Mouse (Mus musculus): ENCODE results near the gene Ttc37.

The Ttc37 gene

GRCm38 (mm10) chr13:76098493-76099303 is at the start of gene Ttc37, which contains the start of gene Arsk:
Gene Ttc37 (plus strand): TSS chr13:76098734.
Gene Arsk (minus strand): TSS chr13:76098660.
- peak; percentile 98 for DNase-seq (ENCODE audit: low read depth)

- peak; percentile 76 for DNase-seq (ENCODE audit: low read depth)
These were observed 42.9 kb upstream of the Ttc37 start for GRCm38 (mm10) chr13:76055391-76056232.

- peak; percentile 70 for DNase-seq (ENCODE audit: low read depth)
These were observed 42.2 kb upstream of the Ttc37 start for GRCm38 (mm10) chr13:76056261-76056724.

- no peak for DNase-seq (ENCODE audit: low read depth)
These were observed 41.7 kb upstream of the Ttc37 start, which contains the start of gene Gpr150 for GRCm38 (mm10) chr13:76056896-76057266. Gene Gpr150 (minus strand): TSS chr13:76056996.

GRCm38 (mm10) chr13:76057267-76058069 is 41.1 kb upstream of the Ttc37 start:
- DNase-seq (ENCODE audit: low read depth) = no peak

- DNase-seq (ENCODE audit: low read depth) = no peak
These were observed 38.9 kb upstream of the Ttc37 start for GRCm38 (mm10) chr13:76059591-76059990.

DNA sequence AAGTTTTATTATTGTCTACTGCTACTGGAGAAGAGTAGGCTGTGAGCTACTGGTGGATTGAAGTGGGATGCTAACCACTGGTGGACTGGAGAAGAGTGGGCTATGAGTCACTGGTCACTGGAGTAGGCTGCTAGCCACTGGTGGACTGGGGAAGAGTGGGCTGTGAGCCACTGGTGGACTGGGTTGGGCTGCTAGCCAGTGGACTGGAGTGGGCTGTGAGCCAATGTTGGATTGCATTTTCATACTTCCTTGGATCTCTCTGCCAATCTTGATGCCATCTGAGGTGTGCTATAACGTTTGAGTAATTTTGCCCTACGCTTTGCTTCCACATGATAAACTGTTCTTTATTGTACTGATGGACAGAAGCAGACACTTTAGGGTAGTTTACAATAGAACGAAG is 36.4 kb upstream of the Ttc37 start:
- no peak for DNase-seq (ENCODE audit: low read depth)

- no peak for DNase-seq (ENCODE audit: low read depth)
These were observed 36.0 kb upstream of the Ttc37 start for GRCm38 (mm10) chr13:76062569-76062968.

- no peak for DNase-seq (ENCODE audit: low read depth)
These were observed 35.0 kb upstream of the Ttc37 start for GRCm38 (mm10) chr13:76063548-76063947.

DNA sequence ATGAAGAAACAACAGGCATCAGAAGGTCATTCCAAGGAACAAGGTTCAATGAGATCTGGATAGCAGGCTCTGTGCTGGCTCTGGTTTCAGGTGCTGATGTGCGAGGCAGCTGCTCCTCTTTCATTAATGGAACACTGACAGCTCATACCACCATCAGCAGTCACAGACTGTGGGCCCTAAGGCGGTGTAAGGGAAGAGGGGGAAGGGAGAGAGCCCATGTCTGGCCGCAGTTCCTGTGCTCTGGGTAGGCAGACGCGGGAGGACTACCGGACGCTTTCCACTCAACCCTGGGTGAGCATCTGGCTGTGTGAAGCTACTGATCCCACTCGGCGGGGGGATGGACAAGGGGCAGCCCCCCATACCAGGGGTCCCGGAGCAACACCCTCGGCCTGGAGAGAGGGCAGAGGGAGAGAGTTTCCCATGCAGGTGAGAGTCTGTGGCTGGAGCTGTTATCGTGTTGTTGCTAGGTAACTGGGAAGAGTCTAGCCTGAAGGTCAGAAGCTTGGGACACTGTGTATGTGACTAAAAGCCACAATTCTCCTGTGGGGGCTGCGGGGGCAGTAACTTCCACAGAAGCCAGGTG is 34.1 kb upstream of the Ttc37 start:
- DNase-seq (ENCODE audit: low read depth) = no peak

DNA sequence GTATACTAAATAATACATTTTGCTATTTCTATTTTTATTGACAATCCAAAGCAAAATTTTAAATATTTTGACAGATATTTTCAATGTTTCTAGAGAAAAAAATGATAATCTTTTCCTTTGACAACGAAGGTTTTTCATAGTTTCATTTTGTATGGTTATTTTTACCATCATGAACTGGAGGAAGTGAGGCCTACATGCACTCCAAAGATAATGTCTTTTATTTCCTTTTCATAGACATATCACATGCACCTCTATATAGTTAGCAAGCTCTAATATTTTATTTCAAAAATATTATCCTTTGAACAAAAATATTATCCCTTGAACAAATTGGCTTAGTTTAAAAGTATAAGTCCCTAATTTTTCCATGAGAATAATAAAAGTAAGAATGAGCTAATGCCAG is 24.2 kb upstream of the Ttc37 start:
- no peak for DNase-seq (ENCODE audit: low read depth)

- DNase-seq (ENCODE audit: low read depth) = peak; percentile 46
These were observed 430 bp upstream of the Ttc37 start for GRCm38 (mm10) chr13:76098116-76098492.

DNA sequence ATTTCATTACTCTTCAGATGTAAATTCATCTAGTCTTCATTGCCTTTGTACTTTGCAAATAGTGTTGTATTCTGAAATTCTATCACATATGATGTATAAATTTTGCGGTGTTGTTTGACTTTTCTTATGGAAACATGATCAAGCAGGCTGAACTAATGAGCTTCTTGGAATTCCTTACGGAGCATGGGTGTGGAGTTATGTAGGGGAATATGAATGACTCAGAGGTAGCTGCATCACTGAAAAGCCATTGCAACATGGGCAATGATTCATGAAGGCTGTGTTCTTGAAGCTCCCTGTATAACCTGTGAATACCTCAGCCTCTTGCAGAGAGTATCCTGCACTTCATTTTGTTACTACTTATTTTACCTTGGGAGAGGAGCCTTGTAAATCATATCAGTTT is 3.5 kb downstream of the Ttc37 start:
- no peak for DNase-seq (ENCODE audit: low read depth)

- no peak for DNase-seq (ENCODE audit: low read depth)
These were observed 10.7 kb downstream of the Ttc37 start for GRCm38 (mm10) chr13:76109069-76109824.

DNA sequence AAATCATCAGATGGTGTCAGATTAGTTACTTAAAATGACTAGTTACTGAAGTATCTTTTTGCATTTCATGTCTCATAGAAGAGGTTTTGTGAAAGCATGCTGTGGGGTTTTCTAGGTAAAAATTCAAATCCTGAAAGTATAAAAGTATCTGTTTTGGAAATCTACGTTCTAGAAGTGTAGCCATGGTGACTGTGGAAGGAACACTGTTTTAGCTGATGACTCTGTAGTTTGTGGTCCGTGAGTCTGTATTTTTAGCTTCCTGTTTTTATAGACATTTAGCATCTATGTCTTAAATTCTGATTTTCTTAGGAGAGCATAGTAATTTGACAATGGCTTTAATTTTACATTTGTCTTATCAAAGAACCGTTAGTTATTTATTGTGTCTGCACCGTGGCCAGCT is 30.3 kb downstream of the Ttc37 start:
- no peak for DNase-seq (ENCODE audit: low read depth)

- no peak for DNase-seq (ENCODE audit: low read depth)
These were observed 33.9 kb downstream of the Ttc37 start for GRCm38 (mm10) chr13:76132415-76132814.

GRCm38 (mm10) chr13:76138862-76139261 is 40.3 kb downstream of the Ttc37 start:
- DNase-seq (ENCODE audit: low read depth) = no peak

- no peak for DNase-seq (ENCODE audit: low read depth)
These were observed 42.7 kb downstream of the Ttc37 start for GRCm38 (mm10) chr13:76141117-76141808.

- no peak for DNase-seq (ENCODE audit: low read depth)
These were observed 51.9 kb downstream of the Ttc37 start for GRCm38 (mm10) chr13:76150483-76150882.

GRCm38 (mm10) chr13:76157099-76157498 is 58.6 kb downstream of the Ttc37 start:
- no peak for DNase-seq (ENCODE audit: low read depth)
